Mouse (Mus musculus) midbrain, postnatal 0 days (tissue): Measurements from ENCODE around the gene Gpr173. TPM values are rescaled to one million over a fixed set of nuclear protein-coding genes. Genes with fewer than 3 reads are reported as not detected.
A peak's percentile ranks its signal among the peaks of the same experiment; 100 is the strongest.

Experiments used
- ATAC-seq: fragments of 200-750 bp; cut with Nextera tagmentation; 2 replicates; pipeline ENCODE4 v1.8.0; 2017; ENCODE audit warnings: moderate number of reproducible peaks, mild to moderate bottlenecking, moderate TSS enrichment, moderate library complexity; ENCODE audit not compliant: low FRiP score
- DNase-seq: peaks from one replicate; pipeline ENCODE4 v3.0.0-alpha.2; 2015; ENCODE audit warnings: low spot score
- H3K27ac ChIP-seq: fragments of 300-500 bp; sonication (generic); 2 replicates; pipeline ENCODE4 v1.5.1; 2014; ENCODE audit warnings: low read depth, mild to moderate bottlenecking, low read length, mixed read lengths
- H3K27me3 ChIP-seq: fragments of 300-500 bp; sonication (generic); 2 replicates; pipeline ENCODE4 v1.6.1; 2014; ENCODE audit warnings: low read length, control low read depth, mixed read lengths; ENCODE audit not compliant: insufficient read depth
- H3K36me3 ChIP-seq: fragments of 300-500 bp; sonication (generic); 2 replicates; pipeline ENCODE4 v1.6.1; 2014; ENCODE audit warnings: low read length, control low read depth, mixed read lengths; ENCODE audit not compliant: insufficient read depth
- H3K4me1 ChIP-seq: fragments of 300-500 bp; sonication (generic); 2 replicates; pipeline ENCODE4 v1.6.1; 2014; ENCODE audit warnings: mild to moderate bottlenecking, control low read depth, antibody characterized with exemption, low read length, mixed read lengths; ENCODE audit not compliant: insufficient read depth
- H3K4me2 ChIP-seq: fragments of 300-500 bp; sonication (generic); 2 replicates; pipeline ENCODE4 v1.6.1; 2014; ENCODE audit warnings: low read depth, mild to moderate bottlenecking, low read length, mixed read lengths; ENCODE audit not compliant: poor library complexity, severe bottlenecking
- H3K4me3 ChIP-seq: fragments of 300-500 bp; sonication (generic); 2 replicates; pipeline ENCODE4 v1.5.1; 2014; ENCODE audit warnings: low read depth, mild to moderate bottlenecking, low read length, moderate library complexity
- H3K9ac ChIP-seq: fragments of 300-500 bp; sonication (generic); replicated peaks from 2 replicates; pipeline ENCODE4 v1.6.1; 2014; ENCODE audit warnings: mild to moderate bottlenecking, low read length, moderate library complexity, mixed read lengths; ENCODE audit not compliant: poor library complexity, severe bottlenecking
- H3K9me3 ChIP-seq: fragments of 300-500 bp; sonication (generic); 2 replicates; pipeline ENCODE4 v1.6.1; 2016; ENCODE audit warnings: low read length, control low read depth
- CTCF ChIP-seq: IDR thresholded peaks from 2 replicates; pipeline ENCODE4 v1.5.1; 2016; ENCODE audit warnings: antibody characterized with exemption, mild to moderate bottlenecking
- WGBS: fragments of 180-500 bp; shearing (Covaris S2); extraction: QIAGEN DNeasy Blood & Tissue Kit; methylation state at CpG from one replicate; pipeline ENCODE4 v1.1.7; 2014; 5-methylcytosine and 5-hydroxymethylcytosine counted together
- polyA plus RNA-seq: library from polyadenylated mRNA; unstranded; fragments of >200 nt; fragmentation: Nextera tagmentation; extraction: Ambion mirVana; gene quantifications from 2 replicates; pipeline ENCODE4 v1.2.1, GENCODE M21; 2015
- total RNA-seq: library from RNA; depleted of rRNA; stranded (reverse); fragments of >200 nt; gene quantifications from 2 replicates; pipeline ENCODE4 v1.2.3, GENCODE M21; 2014

Gene Gpr173
- total and polyA plus RNA-seq, 2 experiments from 2014 or later = 7.2 to 33.3 TPM

- DNase-seq = peak; percentile 66
- Histone ChIP-seq H3K27me3 (peaks cover 6% of the 10 kb centered on the region; the same call in 1 of the 2 replicates), H3K4me2 (no peak overlapping the region), H3K36me3 (no peaks in the 10 kb centered on the region), H3K27ac (no peak overlapping the region), H3K9me3 (no peaks in the 10 kb centered on the region), H3K4me3 (no peak overlapping the region), H3K4me1 (no peaks in the 10 kb centered on the region), H3K9ac (no peak overlapping the region)
- ATAC-seq = peak; percentile 80
- TF ChIP-seq CTCF = peak; percentile 67
- 25% methylated on average over 5 of the region's 5 CpGs for WGBS
These were observed 15.9 kb downstream of the Gpr173 start for GRCm38 (mm10) chrX:152352553-152353153.

GRCm38 (mm10) chrX:152347041-152347440 is 21.5 kb downstream of the Gpr173 start:
- WGBS = 96% methylated on average over 14 of the region's 14 CpGs
- no peak for TF ChIP-seq CTCF
- Histone ChIP-seq H3K9ac (no peak overlapping the region), H3K36me3 (no peaks in the 10 kb centered on the region), H3K9me3 (no peaks in the 10 kb centered on the region), H3K4me3 (no peak overlapping the region), H3K27me3 (peaks cover 11% of the 10 kb centered on the region; the same call in 1 of the 2 replicates), H3K4me1 (no peaks in the 10 kb centered on the region), H3K4me2 (no peak overlapping the region), H3K27ac (no peak overlapping the region)
- DNase-seq (peak; percentile 74), ATAC-seq (no peak)

GRCm38 (mm10) chrX:152346587-152346986 is 21.9 kb downstream of the Gpr173 start:
- ATAC-seq = no peak
- Histone ChIP-seq H3K4me2 (no peak overlapping the region), H3K9me3 (no peaks in the 10 kb centered on the region), H3K4me3 (no peak overlapping the region), H3K27ac (no peak overlapping the region), H3K27me3 (peaks cover 11% of the 10 kb centered on the region; the same call in 1 of the 2 replicates), H3K36me3 (no peaks in the 10 kb centered on the region), H3K4me1 (no peaks in the 10 kb centered on the region), H3K9ac (no peak overlapping the region)
- no peak for TF ChIP-seq CTCF
- DNase-seq = peak; percentile 26
- WGBS = 91% methylated on average over 15 of the region's 15 CpGs

DNA sequence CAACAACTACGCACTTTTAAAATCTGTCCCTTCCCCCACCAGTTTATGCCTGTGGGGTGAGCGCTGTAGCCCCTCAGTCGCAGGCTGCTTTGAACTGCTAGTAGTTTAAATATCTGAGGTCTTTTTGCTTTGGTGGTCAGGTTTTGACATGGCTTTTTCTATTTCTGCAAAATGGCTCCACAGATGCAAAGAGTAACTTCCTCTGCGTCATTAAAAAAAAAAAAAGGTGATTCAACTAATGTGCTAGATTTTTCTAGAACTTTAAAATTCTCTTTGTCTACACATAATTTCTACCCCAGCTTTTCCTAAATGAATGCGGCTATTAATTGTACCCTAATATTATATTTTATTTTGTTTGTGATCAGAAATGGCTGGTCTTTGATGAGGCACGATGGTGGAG is 25.6 kb downstream of the Gpr173 start:
- peaks cover 15% of the 10 kb centered on the region; the same call in 1 of the 2 replicates for H3K27me3 ChIP-seq

GRCm38 (mm10) chrX:152342358-152342901 is 26.1 kb downstream of the Gpr173 start, which contains the start of gene Tspyl2:
TSS of gene Tspyl2 (minus strand) at chrX:152342425.
- Histone ChIP-seq H3K27me3 (peaks cover 15% of the 10 kb centered on the region; the same call in 1 of the 2 replicates), H3K4me1 (no peaks in the 10 kb centered on the region; the same call in 1 of the 2 replicates), H3K4me2 (peak within 1 kb of the TSS; percentile 44), H3K9me3 (no peaks in the 10 kb centered on the region), H3K27ac (peak within 1 kb of the TSS; percentile 92), H3K9ac (peak within 1 kb of the TSS; percentile 80), H3K36me3 (0 out of 2 replicates have a peak, but pooled peaks cover 2% of the 10 kb centered on the region), H3K4me3 (peak within 1 kb of the TSS; percentile 51)
- 16% methylated on average over 26 of the region's 27 CpGs for WGBS
- no peak for TF ChIP-seq CTCF
- DNase-seq (peak; percentile 98), ATAC-seq (peak; percentile 98)

More for the DNA sequence above, 25.6 kb downstream of the Gpr173 start:
- TF ChIP-seq CTCF = no peak
- H3K9me3 ChIP-seq = no peaks in the 10 kb centered on the region
- ATAC-seq = no peak
- H3K36me3 ChIP-seq = 0 out of 2 replicates have a peak, but pooled peaks cover 2% of the 10 kb centered on the region
- no peaks in the 10 kb centered on the region; the same call in 1 of the 2 replicates for H3K4me1 ChIP-seq
- peak overlapping the region; percentile 69 for H3K27ac ChIP-seq
- DNase-seq = no peak
- WGBS = 34% methylated on average over 6 of the region's 6 CpGs
- H3K4me3 ChIP-seq = peak overlapping the region; percentile 22
- no peak overlapping the region for H3K9ac ChIP-seq
- H3K4me2 ChIP-seq = peak overlapping the region; percentile 28; the same call in 1 of the 2 replicates

DNA sequence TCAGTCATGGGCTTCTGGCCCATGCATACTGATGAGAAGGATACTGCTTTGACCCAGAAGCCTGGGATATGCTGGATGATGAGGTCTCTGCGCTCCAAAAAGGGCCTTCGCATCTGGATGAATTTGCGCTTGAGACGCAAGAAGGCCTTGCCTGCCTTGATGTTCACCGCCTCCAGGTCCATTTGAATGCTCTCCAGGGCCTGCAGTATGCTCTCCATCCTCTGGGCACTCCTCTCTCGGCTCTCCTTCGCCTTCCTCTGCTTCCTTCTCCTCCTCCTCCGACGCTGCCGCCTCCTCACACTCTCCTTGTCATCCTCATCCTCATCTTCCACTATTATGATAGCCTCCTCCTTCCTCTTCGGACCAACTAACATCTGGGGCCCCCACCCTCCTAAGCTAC is 27.0 kb downstream of the Gpr173 start:
- no peaks in the 10 kb centered on the region for H3K9me3 ChIP-seq
- H3K4me2 ChIP-seq = peak overlapping the region; percentile 44
- TF ChIP-seq CTCF = no peak
- H3K9ac ChIP-seq = peak overlapping the region; percentile 80
- H3K27me3 ChIP-seq = peaks cover 15% of the 10 kb centered on the region; the same call in 1 of the 2 replicates
- H3K36me3 ChIP-seq = 0 out of 2 replicates have a peak, but pooled peaks cover 2% of the 10 kb centered on the region
- DNase-seq (no peak), ATAC-seq (no peak)
- H3K27ac ChIP-seq = peak overlapping the region; percentile 92
- peaks cover 2% of the 10 kb centered on the region; the same call in 1 of the 2 replicates for H3K4me1 ChIP-seq
- WGBS = 25% methylated on average over 11 of the region's 11 CpGs
- H3K4me3 ChIP-seq = peak overlapping the region; percentile 51
